9 mouse cellular contexts compared by ENCODE assay signal in the genomic region with DNA sequence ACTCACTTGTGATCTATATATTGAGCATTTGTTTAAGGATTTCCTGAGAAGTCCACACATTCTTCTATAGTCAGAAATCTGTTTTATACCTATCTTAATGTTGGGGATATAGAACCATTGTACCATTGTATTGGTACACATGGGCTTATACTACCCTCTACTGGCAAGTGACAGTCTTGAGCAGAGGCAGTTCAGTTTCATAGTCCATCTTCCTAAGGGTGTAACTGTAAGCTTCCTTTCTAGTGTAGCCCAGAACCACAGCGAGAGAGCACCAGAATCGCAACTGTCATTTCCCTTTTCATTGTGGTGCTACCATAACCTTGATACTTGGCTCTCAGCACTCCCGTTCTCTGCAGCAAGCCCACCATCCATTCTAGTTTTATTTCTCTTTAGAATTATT. TPM values are rescaled to one million over a fixed set of nuclear protein-coding genes. Genes with fewer than 3 reads are reported as not detected.
DNase-seq lines count a peak whose midpoint lies in the region; ATAC-seq and TF ChIP-seq lines count a peak whose summit lies in the region.
"Had no signal": no experiment of that assay in that cellular context is flagged by ENCODE, and none has a peak within 500 bp of the region (broad histone marks: within the 10 kb centered on the region; RNA-seq: fewer than 3 reads in every experiment).

No protein-coding gene starts in this region.

- peaks cover 3% of the 10 kb centered on the region; the same call in 1 of the 2 replicates for H3K27me3 ChIP-seq in G1E (ENCODE audit: insufficient read depth, low read length)
- no peaks in the 10 kb centered on the region for H3K27me3 ChIP-seq in heart, embryonic 16.5 days (ENCODE audit: control insufficient read depth, insufficient read depth, low read length)

- no peaks in the 10 kb centered on the region for H3K9me3 ChIP-seq in G1E (replicated peaks)
- no peaks in the 10 kb centered on the region for H3K9me3 ChIP-seq in heart, embryonic 16.5 days (replicated peaks; ENCODE audit: control insufficient read depth, low read length)

- WGBS in heart, embryonic 16.5 days = 64% methylated on average over 3 of the region's 3 CpGs

- no peak overlapping the region for H3K9ac ChIP-seq in heart, embryonic 16.5 days (ENCODE audit: low read length)

- peak; percentile 30; the same call in 1 of the 2 replicates for TF ChIP-seq CTCF in G1E (IDR thresholded peaks at IDR 0.05; ENCODE audit: low read depth, low read length)

- peak; percentile 20 to 38 for DNase-seq in left cerebral cortex, adult 18-20 months (ENCODE audit: low spot score in 2 of 2)
- DNase-seq in left cerebral cortex, postnatal 36 days (ENCODE audit: low spot score in 2 of 2) = no peak
- peak; percentile 8 for DNase-seq in G1E (ENCODE audit: low spot score)
- peak; percentile 16 for DNase-seq in cerebellum, adult 11 months
- DNase-seq in layer of hippocampus, postnatal 10 days (ENCODE audit: low spot score in 2 of 2) = peak; percentile 27 to 29
- peak; percentile 3 to 16 for DNase-seq in natural killer cell, adult 2 months (ENCODE audit: low spot score in 2 of 2)
- no peak for DNase-seq in gastrocnemius, adult 8-10 months (ENCODE audit: low spot score in 2 of 2)

- H3K4me3 ChIP-seq in G1E (ENCODE audit: low read depth, low read length) = no peak overlapping the region
- no peak overlapping the region for H3K4me3 ChIP-seq in heart, embryonic 16.5 days (ENCODE audit: low read length)
- H3K4me3 ChIP-seq: erythroblast, embryonic 14.5 days had no signal

- intact Hi-C loops in left cerebral cortex, postnatal 36 days (cut with DNase I) = loop anchor here (1.0 kb wide), 1 partner anchor 197 kb away; no protein-coding TSS in a partner anchor

- no peak overlapping the region for H3K4me2 ChIP-seq in heart, embryonic 16.5 days (ENCODE audit: low read depth, low read length)

- no peak overlapping the region for H3K27ac ChIP-seq in heart, embryonic 16.5 days (ENCODE audit: low read length)

- H3K4me1 ChIP-seq in G1E (ENCODE audit: insufficient read depth, low read depth, low read length) = no peaks in the 10 kb centered on the region; the same call in 1 of the 2 replicates
- H3K4me1 ChIP-seq in heart, embryonic 16.5 days (ENCODE audit: control insufficient read depth, insufficient read depth, low read length) = no peaks in the 10 kb centered on the region

- H3K36me3 ChIP-seq in G1E (replicated peaks) = peaks cover 2% of the 10 kb centered on the region
- no peaks in the 10 kb centered on the region for H3K36me3 ChIP-seq in heart, embryonic 16.5 days (ENCODE audit: control insufficient read depth, insufficient read depth)

- ATAC-seq in G1E (ENCODE audit: extremely low read depth, insufficient number of reproducible peaks, low FRiP score, poor library complexity, severe bottlenecking) = no peak
- peak; percentile 45; the same call in 1 of the 2 replicates for ATAC-seq in heart, embryonic 16.5 days (replicated peaks; ENCODE audit: extremely low read depth, insufficient read depth, low FRiP score)

RNA-seq across cellular contexts. Expression of a gene that starts 36.8 kb away (rescaled TPM):
- total RNA-seq in left cerebral cortex, adult 18-20 months (2021) = 10 to 100 TPM; 67.2 to 68.6 TPM
- 10 to 100 TPM; 59.5 to 70.6 TPM for total RNA-seq in left cerebral cortex, postnatal 36 days (2021)
- total RNA-seq in G1E (2014; fragmentation: Nextera tagmentation) (not detected in 2 replicates), G1E (2017) (0.05 and 0.12 TPM in 2 replicates)
- 0.06 TPM in 1 of 2 replicates, not detected in the other for polyA plus RNA-seq in G1E (2012)
- 0.14 and 0.20 TPM in 2 replicates for polyA plus RNA-seq in heart, embryonic 16.5 days (2015; fragmentation: Nextera tagmentation; extraction: Ambion mirVana)
- 10 to 100 TPM; 42.8 to 46.3 TPM for total RNA-seq in layer of hippocampus, postnatal 10 days (2021)
- under 1 TPM in 1 of 4 experiments, not detected in 3; 0.17 TPM for total RNA-seq in gastrocnemius, adult 8-10 months (2022)

Comparison
In these comparisons a context has a peak if more than half of its experiments do, and no peak if none do; other contexts are left out.
1. DNase-seq: peak in left cerebral cortex, adult 18-20 months (2 of 2), G1E (single experiment), cerebellum, adult 11 months (single experiment), layer of hippocampus, postnatal 10 days (2 of 2) and natural killer cell, adult 2 months (2 of 2); none in left cerebral cortex, postnatal 36 days (0 of 2) and gastrocnemius, adult 8-10 months (0 of 2).
2. RNA of a gene that starts 36.8 kb away (total RNA-seq): 59.5 to 70.6 TPM in left cerebral cortex, postnatal 36 days, 67.2 to 68.6 TPM in left cerebral cortex, adult 18-20 months and 42.8 to 46.3 TPM in layer of hippocampus, postnatal 10 days; 0.05 to 0.12 TPM in G1E and 0.17 TPM in gastrocnemius, adult 8-10 months; every median in the first group is over 10 times any median in the second.